Mouse (Mus musculus) CD4-positive helper T cell, adult 2 months (primary cell): ENCODE results near the gene Slc5a11.

Source experiments
- DNase-seq: peaks from one replicate; pipeline ENCODE4 v3.0.0-alpha.2; 2012; ENCODE audit warnings: low read depth, missing footprints, low spot score

Gene Slc5a11

GRCm38 (mm10) chr7:123283826-123284225, 69.2 kb downstream of the Slc5a11 start:
- no peak for DNase-seq

GRCm38 (mm10) chr7:123285896-123286295, 71.3 kb downstream of the Slc5a11 start:
- DNase-seq: no peak

DNA sequence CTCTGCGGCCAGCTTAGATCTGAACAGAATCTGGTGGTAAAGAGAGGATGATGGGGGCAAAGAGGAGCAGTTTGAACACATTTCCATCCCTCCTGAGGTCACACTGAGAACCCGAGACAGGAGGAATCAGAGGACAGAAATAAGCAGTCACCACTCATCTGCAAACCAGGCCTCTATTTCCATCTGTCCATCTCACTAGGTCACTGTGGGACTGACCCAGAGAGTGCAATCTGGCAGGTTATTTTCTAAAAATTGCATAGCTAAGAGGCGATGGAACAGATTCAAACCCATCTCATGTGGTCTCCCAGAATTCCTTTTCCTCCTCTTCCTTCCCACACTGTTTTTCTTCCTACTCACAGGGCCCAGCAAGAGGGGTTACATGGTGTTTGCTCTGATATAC, 73.3 kb downstream of the Slc5a11 start:
- DNase-seq: no peak

DNA sequence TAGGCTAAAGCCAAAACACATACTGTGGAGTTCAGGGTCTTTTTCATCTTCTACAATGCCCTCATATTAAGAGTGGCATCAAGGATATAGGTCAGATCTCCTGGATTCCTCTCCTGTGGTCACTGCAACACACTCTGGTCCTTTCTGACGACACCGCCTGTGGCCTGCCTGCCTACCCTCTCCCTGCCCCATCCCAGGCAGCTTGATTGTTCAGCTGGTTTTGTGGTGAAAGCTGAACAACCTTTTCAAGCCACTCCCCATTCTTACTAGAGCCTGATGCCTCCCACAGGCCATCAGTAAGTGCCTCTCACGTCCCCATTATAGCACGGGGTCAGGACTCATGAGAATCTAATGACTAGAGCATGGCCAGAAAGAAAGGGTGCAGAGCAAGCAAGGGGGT, 74.6 kb downstream of the Slc5a11 start:
- DNase-seq: no peak

DNA sequence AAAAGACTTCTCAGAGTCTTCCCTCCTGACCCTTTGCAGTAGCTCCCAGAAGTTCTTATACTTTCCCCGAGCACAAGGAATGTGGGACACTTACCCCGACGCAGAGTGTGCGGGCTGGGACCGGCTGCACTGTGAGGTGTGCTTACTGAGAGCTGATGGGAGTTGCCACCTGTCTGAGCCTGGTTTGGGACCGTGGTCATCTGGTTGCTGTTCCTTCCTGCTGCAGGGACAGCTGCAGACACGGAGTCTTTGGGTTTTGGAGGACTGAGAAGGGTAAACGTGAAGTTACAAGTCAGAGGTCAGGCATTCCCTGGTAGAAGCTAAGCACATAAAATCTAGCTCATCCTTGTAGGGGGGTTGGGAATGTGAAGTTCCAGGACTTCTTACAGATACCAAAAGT, 77.4 kb downstream of the Slc5a11 start:
- no peak for DNase-seq

- no peak for DNase-seq
These were observed 79.3 kb downstream of the Slc5a11 start for GRCm38 (mm10) chr7:123293898-123294297.

GRCm38 (mm10) chr7:123295423-123295822, 80.8 kb downstream of the Slc5a11 start:
- DNase-seq: no peak

- DNase-seq: no peak
These were observed 81.5 kb downstream of the Slc5a11 start for GRCm38 (mm10) chr7:123296097-123296496.

- no peak for DNase-seq
These were observed 83.6 kb downstream of the Slc5a11 start for GRCm38 (mm10) chr7:123298225-123298624.

- DNase-seq: peak; percentile 64
These were observed 85.7 kb downstream of the Slc5a11 start for GRCm38 (mm10) chr7:123300258-123300657.

- DNase-seq: no peak
These were observed 90.8 kb downstream of the Slc5a11 start for GRCm38 (mm10) chr7:123305397-123305796.

DNA sequence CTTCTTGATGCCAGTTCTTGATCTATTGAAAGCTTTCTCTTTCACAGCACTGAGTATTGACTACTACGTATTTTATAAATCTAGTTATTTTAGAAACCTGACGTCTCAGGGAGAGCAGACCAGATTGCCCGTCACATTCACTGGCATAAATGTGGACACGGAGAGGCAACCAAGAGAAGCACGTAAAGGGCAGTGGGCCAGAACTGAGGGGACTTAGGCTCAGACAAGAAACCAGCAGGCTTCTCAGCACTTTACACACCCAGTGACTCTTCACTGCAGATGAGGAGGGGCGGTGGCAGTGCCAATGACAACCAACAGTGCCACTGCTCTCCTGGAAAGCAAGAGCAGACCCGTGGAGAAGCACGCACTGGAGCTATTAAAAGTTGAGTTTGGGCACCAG, 92.7 kb downstream of the Slc5a11 start:
- DNase-seq: no peak

GRCm38 (mm10) chr7:123307887-123308558, 93.4 kb downstream of the Slc5a11 start:
- DNase-seq: no peak

DNA sequence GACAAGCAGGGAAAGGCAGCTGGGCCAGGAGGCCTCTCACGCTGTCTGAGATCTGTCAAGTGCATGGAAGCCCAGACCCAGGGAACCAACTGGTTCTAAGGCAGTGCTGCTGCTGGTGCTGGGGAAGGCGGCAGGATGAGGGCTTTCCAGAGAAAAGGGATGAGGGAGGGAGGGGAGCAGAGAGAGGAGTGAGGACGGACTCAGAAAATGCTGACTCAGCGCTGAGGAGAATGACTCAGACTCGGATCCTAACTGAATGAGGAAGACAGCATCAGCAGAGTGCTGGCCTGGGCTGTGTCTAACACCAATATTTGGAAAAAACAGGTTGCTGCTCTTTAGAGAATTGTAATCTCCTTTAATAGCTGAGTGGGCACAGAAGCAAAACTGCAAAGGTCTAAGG, 97.3 kb downstream of the Slc5a11 start:
- DNase-seq: no peak

GRCm38 (mm10) chr7:123312738-123313137, 98.2 kb downstream of the Slc5a11 start:
- DNase-seq: no peak

DNA sequence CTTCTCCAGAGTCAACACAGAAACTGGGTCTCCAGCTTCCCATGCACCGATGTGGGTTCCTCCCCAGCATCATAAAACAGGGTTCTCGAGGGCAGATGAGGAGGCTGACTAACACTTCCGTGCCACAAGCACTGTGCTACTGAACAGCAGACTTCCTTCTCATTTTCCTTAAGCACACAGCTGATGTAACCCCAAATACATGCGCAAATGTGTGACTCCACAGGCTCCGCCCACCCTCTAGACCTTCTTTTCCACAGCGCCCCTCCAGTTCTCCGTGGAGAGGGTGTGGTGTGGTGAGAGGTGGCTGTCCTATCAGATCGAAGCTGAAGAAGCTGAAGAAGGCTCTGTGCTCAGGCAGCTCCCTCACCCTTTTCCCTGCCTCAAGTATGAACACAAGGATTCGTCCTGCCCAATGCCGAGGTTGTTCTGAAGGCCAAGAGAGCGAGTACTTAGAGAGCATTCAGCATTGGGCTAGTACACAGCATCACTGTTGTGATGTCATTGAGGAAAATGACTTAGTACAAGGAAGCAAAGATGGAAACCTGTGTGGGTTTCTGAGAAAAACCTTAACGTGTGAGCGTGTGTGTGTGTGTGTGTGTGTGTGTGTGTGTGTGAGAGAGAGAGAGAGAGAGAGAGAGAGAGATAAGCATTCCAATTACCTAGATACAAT, 108.0 kb downstream of the Slc5a11 start:
- DNase-seq: peak; percentile 70
